Mouse (Mus musculus): ENCODE data around the gene Krtap14.

- TF ChIP-seq POLR2A (IDR thresholded peaks at IDR 0.05; ENCODE audit: borderline replicate concordance, insufficient read depth, low read length) (no peak), CTCF (IDR thresholded peaks at IDR 0.05; ENCODE audit: borderline replicate concordance, insufficient read depth, low read depth, low read length) (no peak)
These were observed 1.0 kb upstream of the Krtap14 start for GRCm38 (mm10) chr16:88826978-88827377.
